8 mouse cellular contexts compared by ENCODE assay signal in genomic region chr17:34123111-34123510, GRCm38 (mm10). TPM values are rescaled to one million over a fixed set of nuclear protein-coding genes. Genes with fewer than 3 reads are reported as not detected.
DNase-seq lines count a peak whose midpoint lies in the region; ATAC-seq and TF ChIP-seq lines count a peak whose summit lies in the region.

No protein-coding gene starts in this region.

- ATAC-seq in hindbrain, embryonic 11.5 days (ENCODE audit: low FRiP score), result no peak

- peaks cover 9% of the 10 kb centered on the region for H3K36me3 ChIP-seq in kidney, adult 2 months (ENCODE audit: control insufficient read depth, insufficient read depth, low read length)
- 0 out of 2 replicates have a peak, but pooled peaks cover 3% of the 10 kb centered on the region for H3K36me3 ChIP-seq in hindbrain, embryonic 11.5 days (ENCODE audit: control insufficient read depth, insufficient read depth, low read length)
- peaks cover 20% of the 10 kb centered on the region for H3K36me3 ChIP-seq in midbrain, embryonic 10.5 days

- H3K4me1 ChIP-seq in kidney, adult 2 months (ENCODE audit: control insufficient read depth, insufficient read depth, low read length), result peaks cover 10% of the 10 kb centered on the region; the same call in 1 of the 2 replicates
- peaks cover 8% of the 10 kb centered on the region; the same call in 1 of the 2 replicates for H3K4me1 ChIP-seq in bone marrow, adult 2 months (ENCODE audit: control insufficient read depth, insufficient read depth, low read length)
- H3K4me1 ChIP-seq in hindbrain, embryonic 11.5 days (replicated peaks; ENCODE audit: control insufficient read depth, insufficient read depth, low read length), result 0 out of 2 replicates have a peak, but pooled peaks cover 2% of the 10 kb centered on the region
- H3K4me1 ChIP-seq in midbrain, embryonic 10.5 days, result peaks cover 35% of the 10 kb centered on the region

- WGBS in kidney, adult 2 months, result 3% methylated on average over 7 of the region's 7 CpGs
- 0% methylated on average over 7 of the region's 7 CpGs for WGBS in bone marrow, adult 2 months
- 3% methylated on average over 7 of the region's 7 CpGs for WGBS in hindbrain, embryonic 11.5 days
- WGBS in midbrain, embryonic 10.5 days, result 3% methylated on average over 7 of the region's 7 CpGs

- H3K9me3 ChIP-seq in hindbrain, embryonic 11.5 days (ENCODE audit: control insufficient read depth, low read length), result no peaks in the 10 kb centered on the region
- no peaks in the 10 kb centered on the region for H3K9me3 ChIP-seq in midbrain, embryonic 10.5 days (replicated peaks)

- no peak for DNase-seq in kidney, adult 2 months
- DNase-seq in kidney, postnatal 4 days, result no peak
- no peak for DNase-seq in hindbrain, embryonic 11.5 days (ENCODE audit: low spot score)
- DNase-seq in midbrain, embryonic 10.5 days (ENCODE audit: low spot score), result no peak
- no peak for DNase-seq in urinary bladder, adult 18-20 months (ENCODE audit: low spot score in 2 of 2)
- DNase-seq in layer of hippocampus, adult 8-10 months (ENCODE audit: low spot score in 2 of 2), result no peak
- DNase-seq in spleen, postnatal 4 days (ENCODE audit: low spot score in 2 of 2), result no peak

- H3K4me3 ChIP-seq in kidney, adult 2 months (ENCODE audit: insufficient read depth, low read depth, low read length), result peak overlapping the region; percentile 99; the same call in 1 of the 2 replicates
- peak overlapping the region; percentile 88 for H3K4me3 ChIP-seq in bone marrow, adult 2 months (replicated peaks; ENCODE audit: control insufficient read depth, low read depth, low read length)
- peak overlapping the region; percentile 100 for H3K4me3 ChIP-seq in hindbrain, embryonic 11.5 days (ENCODE audit: low read depth, low read length)
- H3K4me3 ChIP-seq in midbrain, embryonic 10.5 days, result peak overlapping the region; percentile 99

- no peak for TF ChIP-seq POLR2A in kidney, adult 2 months (IDR thresholded peaks at IDR 0.05; ENCODE audit: low read depth, low read length)
- no peak for TF ChIP-seq POLR2A in bone marrow, adult 2 months (IDR thresholded peaks at IDR 0.05; ENCODE audit: borderline replicate concordance, control insufficient read depth, low read depth, low read length)

- no peaks in the 10 kb centered on the region for H3K27me3 ChIP-seq in kidney, adult 2 months (replicated peaks; ENCODE audit: control insufficient read depth, insufficient read depth, low read length)
- no peaks in the 10 kb centered on the region for H3K27me3 ChIP-seq in hindbrain, embryonic 11.5 days (ENCODE audit: control insufficient read depth, insufficient read depth, low read length)
- peaks cover 10% of the 10 kb centered on the region; the same call in 1 of the 2 replicates for H3K27me3 ChIP-seq in midbrain, embryonic 10.5 days (ENCODE audit: low read depth, poor library complexity, severe bottlenecking)

- H3K9ac ChIP-seq in hindbrain, embryonic 11.5 days (ENCODE audit: low read depth, low read length), result peak overlapping the region; percentile 97

- H3K27ac ChIP-seq in kidney, adult 2 months (ENCODE audit: insufficient read depth, low read depth, low read length), result 0 out of 2 replicates have a peak overlapping the region, but pooled peaks have one; percentile 39
- H3K27ac ChIP-seq in bone marrow, adult 2 months (ENCODE audit: control insufficient read depth, insufficient read depth, low read depth, low read length, poor library complexity), result no peak overlapping the region
- peak overlapping the region; percentile 100 for H3K27ac ChIP-seq in hindbrain, embryonic 11.5 days (ENCODE audit: low read depth, low read length)
- H3K27ac ChIP-seq in midbrain, embryonic 10.5 days (replicated peaks), result peak overlapping the region; percentile 99

- TF ChIP-seq CTCF in kidney, adult 2 months (conservative IDR thresholded peaks at IDR 0.05; ENCODE audit: insufficient read depth, insufficient read length, low read depth, low read length), result no peak
- no peak for TF ChIP-seq CTCF in bone marrow, adult 2 months (IDR thresholded peaks at IDR 0.05; ENCODE audit: control insufficient read depth, insufficient read depth, low read length)

- H3K4me2 ChIP-seq in hindbrain, embryonic 11.5 days (replicated peaks; ENCODE audit: low read depth, low read length), result peak overlapping the region; percentile 95

RNA-seq across cellular contexts. Expression of gene Brd2, which starts 0.7 kb away (rescaled TPM):
- polyA plus RNA-seq in kidney, adult 2 months (2012; rRNA removed), result 110 and 117 TPM in 2 replicates
- 118 and 172 TPM in 2 replicates for polyA plus RNA-seq in bone marrow, adult 2 months (2011; ENCODE audit: insufficient read depth, insufficient read length, low replicate concordance, missing spikeins)
- polyA plus RNA-seq in hindbrain, embryonic 11.5 days (2014; fragmentation: Nextera tagmentation; extraction: Ambion mirVana), result 113 and 159 TPM in 2 replicates
- polyA plus RNA-seq in midbrain, embryonic 10.5 days (2016; fragmentation: Nextera tagmentation; extraction: Ambion mirVana), result 126 and 137 TPM in 2 replicates
- total RNA-seq in layer of hippocampus, adult 8-10 months (2022), result 100 to 1,000 TPM; 190 to 204 (median 197) TPM

RNA-seq across cellular contexts. Expression of gene H2-DMa, which starts 3.8 kb away (rescaled TPM):
- polyA plus RNA-seq in kidney, adult 2 months (2012; rRNA removed), result 30.1 and 37.1 TPM in 2 replicates
- polyA plus RNA-seq in bone marrow, adult 2 months (2011; ENCODE audit: insufficient read depth, insufficient read length, low replicate concordance, missing spikeins), result 14.2 and 38.5 TPM in 2 replicates
- polyA plus RNA-seq in hindbrain, embryonic 11.5 days (2014; fragmentation: Nextera tagmentation; extraction: Ambion mirVana), result 8.6 and 13.8 TPM in 2 replicates
- polyA plus RNA-seq in midbrain, embryonic 10.5 days (2016; fragmentation: Nextera tagmentation; extraction: Ambion mirVana), result 6.4 and 9.5 TPM in 2 replicates
- total RNA-seq in layer of hippocampus, adult 8-10 months (2022), result 10 to 100 TPM; 31.5 to 37.7 (median 34.2) TPM

RNA-seq across cellular contexts. Expression of gene H2-DMb2, which starts 20.0 kb away (rescaled TPM):
- 3.2 and 15.6 TPM in 2 replicates for polyA plus RNA-seq in kidney, adult 2 months (2012; rRNA removed)
- 24.3 and 38.9 TPM in 2 replicates for polyA plus RNA-seq in bone marrow, adult 2 months (2011; ENCODE audit: insufficient read depth, insufficient read length, low replicate concordance, missing spikeins)
- polyA plus RNA-seq in hindbrain, embryonic 11.5 days (2014; fragmentation: Nextera tagmentation; extraction: Ambion mirVana), result not detected in 2 replicates
- polyA plus RNA-seq in midbrain, embryonic 10.5 days (2016; fragmentation: Nextera tagmentation; extraction: Ambion mirVana), result 0.12 TPM in 1 of 2 replicates, not detected in the other
- 1 to 10 TPM in 2 of 4 experiments, under 1 TPM in 2; 0.51 to 3.5 (median 2.1) TPM for total RNA-seq in layer of hippocampus, adult 8-10 months (2022)

RNA-seq across cellular contexts. Expression of gene H2-DMb1, which starts 29.8 kb away (rescaled TPM):
- 72.3 and 80.5 TPM in 2 replicates for polyA plus RNA-seq in kidney, adult 2 months (2012; rRNA removed)
- 42.1 and 59.8 TPM in 2 replicates for polyA plus RNA-seq in bone marrow, adult 2 months (2011; ENCODE audit: insufficient read depth, insufficient read length, low replicate concordance, missing spikeins)
- polyA plus RNA-seq in hindbrain, embryonic 11.5 days (2014; fragmentation: Nextera tagmentation; extraction: Ambion mirVana), result 0.29 and 0.94 TPM in 2 replicates
- 0.39 TPM in 1 of 2 replicates, not detected in the other for polyA plus RNA-seq in midbrain, embryonic 10.5 days (2016; fragmentation: Nextera tagmentation; extraction: Ambion mirVana)
- 1 to 10 TPM; 3.4 to 9.7 (median 6.0) TPM for total RNA-seq in layer of hippocampus, adult 8-10 months (2022)

RNA-seq across cellular contexts. Expression of gene H2-Oa, which starts 31.0 kb away (rescaled TPM):
- polyA plus RNA-seq in kidney, adult 2 months (2012; rRNA removed), result 3.1 and 8.5 TPM in 2 replicates
- polyA plus RNA-seq in bone marrow, adult 2 months (2011; ENCODE audit: insufficient read depth, insufficient read length, low replicate concordance, missing spikeins), result 3.9 and 6.3 TPM in 2 replicates
- 0.26 and 0.32 TPM in 2 replicates for polyA plus RNA-seq in hindbrain, embryonic 11.5 days (2014; fragmentation: Nextera tagmentation; extraction: Ambion mirVana)
- 0.37 and 0.50 TPM in 2 replicates for polyA plus RNA-seq in midbrain, embryonic 10.5 days (2016; fragmentation: Nextera tagmentation; extraction: Ambion mirVana)
- 1 to 10 TPM in 2 of 4 experiments, not detected in 2; 2.6 to 3.6 TPM for total RNA-seq in layer of hippocampus, adult 8-10 months (2022)
